Mouse (Mus musculus) midbrain, postnatal 0 days (tissue): ENCODE measurements around the gene Zfp446. TPM values are rescaled to one million over a fixed set of nuclear protein-coding genes. Genes with fewer than 3 reads are reported as not detected.

Source experiments
- ATAC-seq: fragments of 200-750 bp; cut with Nextera tagmentation; 2 replicates; pipeline ENCODE4 v1.8.0; 2017; ENCODE audit warnings: moderate number of reproducible peaks, mild to moderate bottlenecking, moderate TSS enrichment, moderate library complexity; ENCODE audit not compliant: low FRiP score
- DNase-seq: peaks from one replicate; pipeline ENCODE4 v3.0.0-alpha.2; 2015; ENCODE audit warnings: low spot score
- H3K27ac ChIP-seq: fragments of 300-500 bp; sonication (generic); 2 replicates; pipeline ENCODE4 v1.5.1; 2014; ENCODE audit warnings: low read depth, mild to moderate bottlenecking, low read length, mixed read lengths
- H3K27me3 ChIP-seq: fragments of 300-500 bp; sonication (generic); 2 replicates; pipeline ENCODE4 v1.6.1; 2014; ENCODE audit warnings: low read length, control low read depth, mixed read lengths; ENCODE audit not compliant: insufficient read depth
- H3K36me3 ChIP-seq: fragments of 300-500 bp; sonication (generic); 2 replicates; pipeline ENCODE4 v1.6.1; 2014; ENCODE audit warnings: low read length, control low read depth, mixed read lengths; ENCODE audit not compliant: insufficient read depth
- H3K4me1 ChIP-seq: fragments of 300-500 bp; sonication (generic); 2 replicates; pipeline ENCODE4 v1.6.1; 2014; ENCODE audit warnings: mild to moderate bottlenecking, control low read depth, antibody characterized with exemption, low read length, mixed read lengths; ENCODE audit not compliant: insufficient read depth
- H3K4me2 ChIP-seq: fragments of 300-500 bp; sonication (generic); 2 replicates; pipeline ENCODE4 v1.6.1; 2014; ENCODE audit warnings: low read depth, mild to moderate bottlenecking, low read length, mixed read lengths; ENCODE audit not compliant: poor library complexity, severe bottlenecking
- H3K4me3 ChIP-seq: fragments of 300-500 bp; sonication (generic); 2 replicates; pipeline ENCODE4 v1.5.1; 2014; ENCODE audit warnings: low read depth, mild to moderate bottlenecking, low read length, moderate library complexity
- H3K9ac ChIP-seq: fragments of 300-500 bp; sonication (generic); replicated peaks from 2 replicates; pipeline ENCODE4 v1.6.1; 2014; ENCODE audit warnings: mild to moderate bottlenecking, low read length, moderate library complexity, mixed read lengths; ENCODE audit not compliant: poor library complexity, severe bottlenecking
- H3K9me3 ChIP-seq: fragments of 300-500 bp; sonication (generic); 2 replicates; pipeline ENCODE4 v1.6.1; 2016; ENCODE audit warnings: low read length, control low read depth
- CTCF ChIP-seq: IDR thresholded peaks from 2 replicates; pipeline ENCODE4 v1.5.1; 2016; ENCODE audit warnings: antibody characterized with exemption, mild to moderate bottlenecking
- WGBS: fragments of 180-500 bp; shearing (Covaris S2); extraction: QIAGEN DNeasy Blood & Tissue Kit; methylation state at CpG from one replicate; pipeline ENCODE4 v1.1.7; 2014; 5-methylcytosine and 5-hydroxymethylcytosine counted together
- polyA plus RNA-seq: library from polyadenylated mRNA; unstranded; fragments of >200 nt; fragmentation: Nextera tagmentation; extraction: Ambion mirVana; gene quantifications from 2 replicates; pipeline ENCODE4 v1.2.1, GENCODE M21; 2015
- total RNA-seq: library from RNA; depleted of rRNA; stranded (reverse); fragments of >200 nt; gene quantifications from 2 replicates; pipeline ENCODE4 v1.2.3, GENCODE M21; 2014; rRNA removed

The Zfp446 gene
- total and polyA plus RNA-seq, 2 experiments from 2014 or later, result 8.9 to 11.9 TPM

GRCm38 (mm10) chr7:13032541-13032940 lies 54.9 kb downstream of the Zfp446 start:
- H3K27ac ChIP-seq, result no peak overlapping the region
- H3K4me3 ChIP-seq, result no peak overlapping the region
- H3K4me2 ChIP-seq, result no peak overlapping the region
- H3K27me3 ChIP-seq, result no peaks in the 10 kb centered on the region
- H3K36me3 ChIP-seq, result peaks cover 58% of the 10 kb centered on the region
- WGBS, result 88% methylated on average over 7 of the region's 7 CpGs
- H3K4me1 ChIP-seq, result peaks cover 6% of the 10 kb centered on the region
- ATAC-seq (no peak), DNase-seq (no peak)
- no peaks in the 10 kb centered on the region for H3K9me3 ChIP-seq
- no peak for TF ChIP-seq CTCF
- H3K9ac ChIP-seq, result no peak overlapping the region

- no peak for TF ChIP-seq CTCF
Observed at GRCm38 (mm10) chr7:13033451-13034147, 56.0 kb downstream of the Zfp446 start.

GRCm38 (mm10) chr7:13034148-13034977 lies 56.7 kb downstream of the Zfp446 start, which contains the start of gene Chmp2a:
Gene Chmp2a (minus strand): TSS chr7:13034807.
- H3K9ac ChIP-seq, result peak within 1 kb of the TSS; percentile 66
- no peak for TF ChIP-seq CTCF

More at GRCm38 (mm10) chr7:13033451-13034147, 56.0 kb downstream of the Zfp446 start:
- Histone ChIP-seq H3K4me2 (peak overlapping the region; percentile 73), H3K4me1 (peaks cover 6% of the 10 kb centered on the region), H3K27me3 (no peaks in the 10 kb centered on the region), H3K27ac (peak overlapping the region; percentile 80), H3K36me3 (peaks cover 48% of the 10 kb centered on the region), H3K4me3 (peak overlapping the region; percentile 38), H3K9ac (peak overlapping the region; percentile 66), H3K9me3 (no peaks in the 10 kb centered on the region)
- no peak for ATAC-seq
- no peak for DNase-seq
- 46% methylated on average over 13 of the region's 13 CpGs for WGBS

More at GRCm38 (mm10) chr7:13034148-13034977, 56.7 kb downstream of the Zfp446 start, which contains the start of gene Chmp2a:
- H3K27me3 ChIP-seq, result no peaks in the 10 kb centered on the region
- no peaks in the 10 kb centered on the region for H3K9me3 ChIP-seq
- H3K4me2 ChIP-seq, result peak within 1 kb of the TSS; percentile 73
- WGBS, result under 1% methylated on average over 45 of the region's 45 CpGs
- peak; percentile 83 for ATAC-seq
- H3K27ac ChIP-seq, result peak within 1 kb of the TSS; percentile 80
- H3K36me3 ChIP-seq, result peaks cover 41% of the 10 kb centered on the region
- DNase-seq, result peak; percentile 98
- H3K4me3 ChIP-seq, result peak within 1 kb of the TSS; percentile 38
- H3K4me1 ChIP-seq, result peaks cover 14% of the 10 kb centered on the region

Other genes starting within 250 kb of the Zfp446 start
- gene Vmn2r56, start 242.8 kb upstream of the Zfp446 start, total RNA-seq, result not detected in 2 replicates
- 0.02 and 0.05 TPM in 2 replicates for gene Vmn2r56, start 242.8 kb upstream of the Zfp446 start, polyA plus RNA-seq
- gene Zscan18, start 174.2 kb upstream of the Zfp446 start, total RNA-seq, result 19.2 and 34.3 TPM in 2 replicates
- 25.5 and 27.0 TPM in 2 replicates for gene Zscan18, start 174.2 kb upstream of the Zfp446 start, polyA plus RNA-seq
- 16.6 and 18.6 TPM in 2 replicates for gene Zfp329, start 159.0 kb upstream of the Zfp446 start, total RNA-seq
- 16.1 and 22.3 TPM in 2 replicates for gene Zfp329, start 159.0 kb upstream of the Zfp446 start, polyA plus RNA-seq
- 11.8 and 18.4 TPM in 2 replicates for gene Zfp110, start 143.1 kb upstream of the Zfp446 start, total RNA-seq
- 18.1 and 19.4 TPM in 2 replicates for gene Zfp110, start 143.1 kb upstream of the Zfp446 start, polyA plus RNA-seq
- 16.6 and 17.9 TPM in 2 replicates for gene Zfp128, start 96.7 kb upstream of the Zfp446 start, total RNA-seq
- 2.0 and 3.0 TPM in 2 replicates for gene Zfp128, start 96.7 kb upstream of the Zfp446 start, polyA plus RNA-seq
- gene Zscan22, start 80.0 kb upstream of the Zfp446 start, total RNA-seq, result 4.4 and 8.3 TPM in 2 replicates
- gene Zscan22, start 80.0 kb upstream of the Zfp446 start, polyA plus RNA-seq, result 2.6 and 3.7 TPM in 2 replicates
- gene Rps5, start 55.6 kb upstream of the Zfp446 start, total RNA-seq, result 1,185 and 1,542 TPM in 2 replicates
- 583 and 614 TPM in 2 replicates for gene Rps5, start 55.6 kb upstream of the Zfp446 start, polyA plus RNA-seq
- gene Rnf225, start 50.4 kb upstream of the Zfp446 start, total RNA-seq, result 1.9 and 2.7 TPM in 2 replicates
- gene Rnf225, start 50.4 kb upstream of the Zfp446 start, polyA plus RNA-seq, result 1.1 and 1.2 TPM in 2 replicates
- gene Zfp324, start 12.0 kb upstream of the Zfp446 start, total RNA-seq, result 31.7 and 35.4 TPM in 2 replicates
- 7.7 and 9.0 TPM in 2 replicates for gene Zfp324, start 12.0 kb upstream of the Zfp446 start, polyA plus RNA-seq
- gene Slc27a5, start 20.3 kb downstream of the Zfp446 start, total RNA-seq, result not detected in 2 replicates
- gene Slc27a5, start 20.3 kb downstream of the Zfp446 start, polyA plus RNA-seq, result 0.18 and 0.21 TPM in 2 replicates
- 467 and 650 TPM in 2 replicates for gene Trim28, start 21.3 kb downstream of the Zfp446 start, total RNA-seq
- gene Trim28, start 21.3 kb downstream of the Zfp446 start, polyA plus RNA-seq, result 187 and 190 TPM in 2 replicates
- 37.5 and 70.8 TPM in 2 replicates for gene Zbtb45, start 32.2 kb downstream of the Zfp446 start, total RNA-seq
- 29.0 and 31.8 TPM in 2 replicates for gene Zbtb45, start 32.2 kb downstream of the Zfp446 start, polyA plus RNA-seq
- gene Chmp2a, start 57.0 kb downstream of the Zfp446 start, total RNA-seq, result 67.6 and 114 TPM in 2 replicates
- 198 and 205 TPM in 2 replicates for gene Chmp2a, start 57.0 kb downstream of the Zfp446 start, polyA plus RNA-seq
- 359 and 383 TPM in 2 replicates for gene Ube2m, start 60.4 kb downstream of the Zfp446 start, total RNA-seq
- 146 and 147 TPM in 2 replicates for gene Ube2m, start 60.4 kb downstream of the Zfp446 start, polyA plus RNA-seq
- gene Mzf1, start 76.9 kb downstream of the Zfp446 start, total RNA-seq, result 13.2 and 14.4 TPM in 2 replicates
- gene Mzf1, start 76.9 kb downstream of the Zfp446 start, polyA plus RNA-seq, result 12.2 TPM in 2 replicates
- 0.33 and 0.85 TPM in 2 replicates for gene Vmn1r85, start 117.3 kb downstream of the Zfp446 start, total RNA-seq
- 0.25 and 0.27 TPM in 2 replicates for gene Vmn1r85, start 117.3 kb downstream of the Zfp446 start, polyA plus RNA-seq
- not detected in 2 replicates for gene Vmn1r86, start 142.1 kb downstream of the Zfp446 start, total RNA-seq
- gene Vmn1r86, start 142.1 kb downstream of the Zfp446 start, polyA plus RNA-seq, result not detected in 2 replicates
- not detected in 2 replicates for gene Vmn1r87, start 162.3 kb downstream of the Zfp446 start, total RNA-seq
- gene Vmn1r87, start 162.3 kb downstream of the Zfp446 start, polyA plus RNA-seq, result not detected in 2 replicates
- gene Vmn1r88, start 181.7 kb downstream of the Zfp446 start, total RNA-seq, result not detected in 2 replicates
- 0.01 TPM in 1 of 2 replicates, not detected in the other for gene Vmn1r88, start 181.7 kb downstream of the Zfp446 start, polyA plus RNA-seq
- gene Vmn1r89, start 235.2 kb downstream of the Zfp446 start, total RNA-seq, result not detected in 2 replicates
- not detected in 2 replicates for gene Vmn1r89, start 235.2 kb downstream of the Zfp446 start, polyA plus RNA-seq